Mouse (Mus musculus) MEL-GATA-1-ER (cell line): ENCODE results near the gene Tnrc6c.

Experiments used
- DNase-seq: peaks from one replicate; pipeline ENCODE4 v3.0.0-alpha.2; 2012; ENCODE audit warnings: low read depth; ENCODE audit errors: extremely low read depth

Gene Tnrc6c

GRCm38 (mm10) chr11:117728841-117729240 is 74.8 kb downstream of the Tnrc6c start:
- no peak for DNase-seq

- DNase-seq = no peak
These were observed 75.3 kb downstream of the Tnrc6c start for GRCm38 (mm10) chr11:117729341-117729740.

- DNase-seq = no peak
These were observed 75.9 kb downstream of the Tnrc6c start for GRCm38 (mm10) chr11:117729798-117730489.

DNA sequence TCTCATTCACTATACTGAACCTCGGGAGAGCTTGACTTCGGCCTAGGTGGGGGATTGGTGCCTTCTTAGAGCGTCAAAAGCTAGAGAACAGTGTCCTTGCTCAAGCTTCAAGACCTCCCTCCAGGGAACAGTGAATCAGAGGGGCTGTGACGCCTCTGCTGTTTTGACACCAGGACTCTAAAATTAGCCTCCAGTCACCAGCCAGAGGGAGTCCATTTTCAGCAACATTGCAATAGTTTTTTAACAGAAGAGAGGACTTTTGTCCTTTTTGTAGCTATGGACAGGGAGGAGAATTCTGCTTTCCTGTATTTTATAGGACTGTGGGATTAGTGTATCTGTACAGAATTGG is 76.4 kb downstream of the Tnrc6c start:
- DNase-seq = no peak

DNA sequence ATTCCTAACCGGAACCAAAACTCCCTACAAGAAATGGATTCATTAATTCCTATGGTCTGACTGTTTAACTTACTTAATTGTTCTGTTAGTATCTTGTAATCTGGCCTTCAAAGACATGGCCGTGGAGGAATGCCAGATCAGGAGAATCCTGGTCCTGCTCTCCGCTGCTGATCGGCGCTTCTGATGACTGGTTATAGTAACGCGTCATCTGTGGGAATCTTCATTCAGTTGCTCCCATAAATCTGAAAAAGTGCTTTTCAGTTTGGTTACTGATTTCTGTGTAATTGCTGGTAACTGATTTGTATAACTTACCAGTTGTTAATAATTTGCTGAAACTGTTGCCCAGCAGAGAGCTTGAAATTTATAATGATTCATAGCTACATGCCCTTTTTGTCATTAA is 77.4 kb downstream of the Tnrc6c start:
- DNase-seq = no peak

GRCm38 (mm10) chr11:117736037-117736689 is 82.1 kb downstream of the Tnrc6c start:
- no peak for DNase-seq

DNA sequence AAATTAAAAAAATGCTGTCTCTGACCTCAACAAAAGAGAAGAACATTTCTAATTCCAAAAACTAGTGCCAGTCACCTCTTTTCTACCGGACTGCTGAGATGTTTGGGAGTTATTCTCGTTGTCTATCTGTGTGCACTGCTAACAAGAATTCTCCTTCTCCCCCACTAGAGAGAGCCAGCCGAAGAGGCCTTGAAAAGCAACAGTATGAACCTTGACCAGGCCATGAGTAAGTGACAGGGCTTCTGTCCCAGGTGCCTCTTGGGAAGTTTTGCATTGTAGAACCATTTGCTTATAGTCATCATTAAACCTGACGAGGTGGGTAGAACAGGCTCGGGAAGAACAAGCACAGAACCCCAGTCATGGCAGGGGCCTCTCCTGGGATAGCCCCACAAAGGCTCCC is 84.0 kb downstream of the Tnrc6c start:
- DNase-seq = no peak

DNA sequence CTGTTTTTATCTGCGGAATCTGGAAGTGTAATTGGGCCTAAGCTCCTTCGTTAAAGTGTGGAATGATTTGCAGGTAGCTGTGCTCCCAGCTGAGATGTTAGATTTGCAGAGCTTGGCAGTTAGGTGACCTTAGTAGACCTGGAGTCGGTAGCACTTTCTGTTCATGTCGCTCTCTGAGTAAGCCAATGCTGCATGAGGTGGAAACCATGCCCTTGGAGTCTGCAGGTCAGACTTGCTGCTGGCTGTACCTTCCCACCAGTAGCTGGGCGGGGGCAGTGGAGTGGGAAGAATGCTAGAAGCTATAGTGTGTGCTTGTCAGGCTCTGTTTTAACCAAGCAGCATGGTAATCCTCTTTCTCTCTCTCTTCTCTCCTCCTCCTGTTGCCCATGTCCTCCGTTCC is 87.0 kb downstream of the Tnrc6c start:
- no peak for DNase-seq

- DNase-seq = no peak
These were observed 88.2 kb downstream of the Tnrc6c start for GRCm38 (mm10) chr11:117742243-117742642.

GRCm38 (mm10) chr11:117742715-117743114 is 88.6 kb downstream of the Tnrc6c start:
- DNase-seq = no peak

- DNase-seq = no peak
These were observed 89.5 kb downstream of the Tnrc6c start for GRCm38 (mm10) chr11:117743454-117744030.

GRCm38 (mm10) chr11:117748628-117749027 is 94.5 kb downstream of the Tnrc6c start:
- no peak for DNase-seq

DNA sequence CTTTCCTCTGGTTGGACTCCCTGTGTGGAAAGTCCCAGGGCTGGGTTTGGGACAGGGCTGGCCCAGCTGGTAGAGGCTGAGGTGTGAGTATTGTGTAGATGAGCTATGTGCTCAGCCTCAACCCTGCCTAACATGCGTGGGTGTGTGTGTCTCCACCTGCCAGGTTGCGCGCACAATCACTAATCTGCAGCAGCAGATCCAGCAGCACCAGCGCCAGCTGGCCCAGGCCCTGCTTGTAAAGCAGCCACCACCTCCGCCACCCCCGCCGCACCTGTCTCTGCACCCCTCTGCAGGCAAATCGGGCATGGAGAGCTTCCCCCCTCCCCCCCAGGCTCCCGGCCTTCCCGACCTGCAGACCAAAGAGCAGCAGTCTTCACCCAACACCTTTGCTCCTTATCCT is 95.3 kb downstream of the Tnrc6c start:
- DNase-seq = no peak

- DNase-seq = no peak
These were observed 97.5 kb downstream of the Tnrc6c start for GRCm38 (mm10) chr11:117751544-117751943.

DNA sequence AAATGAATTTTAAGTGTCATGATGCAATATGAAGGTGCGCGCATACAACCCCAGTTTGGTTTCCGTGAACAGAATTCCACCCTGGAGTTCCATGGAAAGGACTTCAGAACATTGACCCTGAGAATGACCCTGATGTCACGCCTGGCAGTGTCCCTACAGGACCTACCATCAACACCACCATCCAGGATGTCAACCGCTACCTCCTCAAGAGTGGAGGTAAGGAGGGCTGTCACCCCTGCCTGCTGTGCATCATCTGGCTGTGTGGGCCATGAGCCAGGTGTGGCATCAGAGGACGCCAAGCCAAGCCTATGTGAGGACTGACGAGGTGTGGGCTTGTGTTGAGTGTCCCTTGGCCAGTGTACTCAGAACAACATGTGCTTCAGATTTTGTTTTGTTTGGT is 101.8 kb downstream of the Tnrc6c start:
- no peak for DNase-seq

DNA sequence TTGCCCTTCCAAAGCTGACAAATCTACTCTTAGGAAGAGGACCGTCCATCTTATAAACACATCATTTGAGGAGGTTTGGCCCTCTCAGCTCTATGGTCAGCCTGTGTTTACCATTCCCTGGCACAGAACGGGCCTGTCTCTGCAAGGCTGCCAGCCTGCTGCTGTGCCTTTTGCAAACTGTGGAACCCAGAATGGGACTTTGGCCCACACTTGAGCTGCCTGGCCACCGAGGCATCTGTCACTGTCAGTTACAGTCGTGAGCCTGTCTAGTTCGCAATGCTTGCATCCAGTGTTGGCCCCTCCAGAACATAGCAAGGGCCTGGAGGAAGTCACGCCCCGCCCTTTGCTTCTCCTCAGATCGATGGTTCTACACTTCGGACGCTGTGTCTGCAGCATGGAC is 105.2 kb downstream of the Tnrc6c start:
- no peak for DNase-seq

- DNase-seq = no peak
These were observed 106.5 kb downstream of the Tnrc6c start for GRCm38 (mm10) chr11:117760374-117761119.

GRCm38 (mm10) chr11:117761801-117762200 is 107.7 kb downstream of the Tnrc6c start:
- no peak for DNase-seq

- DNase-seq = no peak
These were observed 108.2 kb downstream of the Tnrc6c start for GRCm38 (mm10) chr11:117762246-117762645.

GRCm38 (mm10) chr11:117764319-117764718 is 110.2 kb downstream of the Tnrc6c start:
- no peak for DNase-seq

DNA sequence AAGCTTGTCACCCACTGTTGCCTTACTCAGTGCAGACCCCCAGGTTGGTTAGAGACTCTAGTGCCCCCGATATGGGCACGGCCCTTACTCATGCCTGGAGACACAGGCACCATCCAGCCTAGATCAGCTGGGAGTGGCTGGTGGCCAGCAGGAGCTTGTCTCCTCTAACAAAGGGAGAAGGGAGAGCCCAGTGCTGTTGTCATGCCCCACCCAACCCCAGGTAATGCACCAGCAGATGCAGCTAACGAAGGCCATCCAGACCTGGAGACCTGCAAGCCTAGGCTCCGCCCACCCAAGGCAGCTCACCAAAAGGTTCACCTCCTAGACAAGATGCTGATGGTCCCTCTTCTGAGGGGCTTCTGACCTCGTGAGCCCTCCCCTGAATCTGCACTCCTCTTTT is 111.3 kb downstream of the Tnrc6c start:
- DNase-seq = no peak

DNA sequence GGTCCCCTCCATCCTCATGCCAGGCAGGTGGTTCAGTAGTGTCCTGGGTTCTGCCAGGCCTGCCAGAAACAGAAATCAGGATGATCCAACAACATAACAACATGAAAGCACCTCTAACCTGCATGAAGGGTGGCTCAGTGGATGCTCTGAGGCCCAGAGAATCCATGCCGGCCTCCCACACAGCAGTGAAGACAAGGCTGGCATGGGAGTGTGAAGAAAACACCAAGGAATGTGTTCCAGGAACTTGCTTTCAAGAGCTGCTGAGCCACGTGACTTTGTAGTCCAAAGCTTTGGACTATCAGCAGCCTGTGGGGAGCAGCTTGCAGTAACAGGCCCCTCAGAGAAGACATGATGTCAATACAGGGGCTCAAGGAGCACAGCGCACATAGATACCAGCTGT is 112.2 kb downstream of the Tnrc6c start:
- no peak for DNase-seq
